26 mouse cellular contexts compared by ENCODE assay signal in genomic region chr2:77705476-77705875, GRCm38 (mm10).
"Had no signal": no experiment of that assay in that cellular context is flagged by ENCODE, and none has a peak within 500 bp of the region (broad histone marks: within the 10 kb centered on the region; RNA-seq: fewer than 3 reads in every experiment).

No protein-coding gene starts in this region.

- H3K27ac ChIP-seq: gastrocnemius, adult 2 months; heart, embryonic 10.5 days; hindbrain, embryonic 10.5 days; hindbrain, embryonic 12.5 days; hindbrain, embryonic 14.5 days; intestine, embryonic 15.5 days; layer of hippocampus, adult 2 months; limb, embryonic 12.5 days; liver, embryonic 13.5 days had no signal

- H3K9ac ChIP-seq: heart, embryonic 12.5 days; hindbrain, embryonic 12.5 days; hindbrain, embryonic 14.5 days; intestine, embryonic 15.5 days; limb, embryonic 12.5 days; liver, embryonic 13.5 days had no signal

- H3K4me3 ChIP-seq: gastrocnemius, adult 2 months; heart, embryonic 10.5 days; heart, embryonic 12.5 days; hindbrain, embryonic 10.5 days; hindbrain, embryonic 12.5 days; intestine, embryonic 15.5 days; layer of hippocampus, adult 2 months; limb, embryonic 12.5 days; liver, embryonic 13.5 days had no signal

- ATAC-seq: hindbrain, embryonic 16.5 days; inflammation-experienced regulatory T-cells, adult 6 months; intestine, embryonic 15.5 days; intestine, postnatal 0 days had no signal

- H3K36me3 ChIP-seq: heart, embryonic 10.5 days; heart, embryonic 12.5 days; hindbrain, embryonic 10.5 days; hindbrain, embryonic 12.5 days; intestine, embryonic 15.5 days; limb, embryonic 12.5 days; liver, embryonic 13.5 days had no signal

- H3K4me2 ChIP-seq: heart, embryonic 12.5 days; hindbrain, embryonic 12.5 days; hindbrain, embryonic 14.5 days; intestine, embryonic 15.5 days; limb, embryonic 12.5 days; liver, embryonic 11.5 days; liver, embryonic 13.5 days had no signal

- DNase-seq: gastrocnemius, adult 2 months; gastrocnemius, postnatal 10 days; gastrocnemius, postnatal 25 days; heart, adult 18-20 months; heart, postnatal 10 days; heart, postnatal 4 days; kidney, adult 18-20 months; kidney, adult 8-10 months; kidney, postnatal 10 days; kidney, postnatal 25 days; kidney, postnatal 4 days; layer of hippocampus, postnatal 36 days; liver; liver, embryonic 13.5 days had no signal

- H3K27me3 ChIP-seq: heart, embryonic 12.5 days; hindbrain, embryonic 12.5 days; intestine, embryonic 15.5 days; limb, embryonic 12.5 days; liver, embryonic 13.5 days had no signal

- H3K9me3 ChIP-seq: heart, embryonic 10.5 days; heart, embryonic 12.5 days; hindbrain, embryonic 10.5 days; hindbrain, embryonic 12.5 days; intestine, embryonic 15.5 days; limb, embryonic 12.5 days; liver, embryonic 13.5 days had no signal

- H3K4me1 ChIP-seq: heart, embryonic 10.5 days; heart, embryonic 12.5 days; intestine, embryonic 15.5 days; liver, embryonic 13.5 days had no signal
